ENCODE assay signal across 20 mouse cellular contexts in genomic region chr9:80709781-80710180, GRCm38 (mm10).
"Had no signal": no experiment of that assay in that cellular context is flagged by ENCODE, and none has a peak within 500 bp of the region (broad histone marks: within the 10 kb centered on the region; RNA-seq: fewer than 3 reads in every experiment).

No protein-coding gene starts in this region.

- H3K9me3 ChIP-seq: lung, embryonic 15.5 days; megakaryocyte, embryonic 14.5 days; midbrain, embryonic 13.5 days; midbrain, embryonic 15.5 days; neural tube, embryonic 12.5 days had no signal

- H3K4me3 ChIP-seq: lung, embryonic 15.5 days; megakaryocyte, embryonic 14.5 days; midbrain, embryonic 13.5 days; midbrain, embryonic 15.5 days; neural tube, embryonic 12.5 days had no signal

- H3K27me3 ChIP-seq: lung, embryonic 15.5 days; megakaryocyte, embryonic 14.5 days; midbrain, embryonic 13.5 days; midbrain, embryonic 15.5 days; neural tube, embryonic 12.5 days had no signal

- ATAC-seq: liver, postnatal 0 days; lung, postnatal 0 days; midbrain, embryonic 13.5 days; midbrain, embryonic 15.5 days had no signal

- H3K4me2 ChIP-seq: lung, embryonic 15.5 days; midbrain, embryonic 11.5 days; midbrain, embryonic 13.5 days; midbrain, embryonic 15.5 days; neural tube, embryonic 12.5 days had no signal

- H3K27ac ChIP-seq: lung, embryonic 15.5 days; macrophage; midbrain, embryonic 13.5 days; midbrain, embryonic 15.5 days; neural tube, embryonic 12.5 days had no signal

- H3K4me1 ChIP-seq: lung, embryonic 15.5 days; megakaryocyte, embryonic 14.5 days; midbrain, embryonic 13.5 days; midbrain, embryonic 15.5 days; neural tube, embryonic 12.5 days had no signal

- H3K36me3 ChIP-seq: lung, embryonic 15.5 days; midbrain, embryonic 13.5 days; midbrain, embryonic 15.5 days; neural tube, embryonic 12.5 days had no signal

- H3K9ac ChIP-seq: liver, postnatal 0 days; lung, embryonic 15.5 days; midbrain, embryonic 13.5 days; midbrain, embryonic 15.5 days; neural tube, embryonic 12.5 days had no signal

- DNase-seq: liver, postnatal 0 days; lung, adult 2 months; lung, postnatal 14 days; lung, postnatal 36 days; retina, postnatal 1 day; right cerebral cortex, adult 18-20 months; right cerebral cortex, postnatal 25 days; right cerebral cortex, postnatal 4 days; spleen, adult 18-20 months; thymus, adult 18-20 months; thymus, postnatal 14 days; thymus, postnatal 36 days had no signal
